Mouse (Mus musculus) gastrocnemius, postnatal 25 days (tissue): ENCODE results near the gene M1ap. TPM values are rescaled to one million over a fixed set of nuclear protein-coding genes. Genes with fewer than 3 reads are reported as not detected.

Experiments used
- DNase-seq: peaks from one replicate; pipeline ENCODE4 v3.0.0; 2022
- total RNA-seq, 2 experiments: library from RNA; stranded (reverse); gene quantifications; 1 replicate in 1 of 2; 2 replicates in 1 of 2; pipeline ENCODE4 v1.2.3; 2021

M1ap gene
- total RNA-seq, 2 experiments from 2014 or later: not detected

DNA sequence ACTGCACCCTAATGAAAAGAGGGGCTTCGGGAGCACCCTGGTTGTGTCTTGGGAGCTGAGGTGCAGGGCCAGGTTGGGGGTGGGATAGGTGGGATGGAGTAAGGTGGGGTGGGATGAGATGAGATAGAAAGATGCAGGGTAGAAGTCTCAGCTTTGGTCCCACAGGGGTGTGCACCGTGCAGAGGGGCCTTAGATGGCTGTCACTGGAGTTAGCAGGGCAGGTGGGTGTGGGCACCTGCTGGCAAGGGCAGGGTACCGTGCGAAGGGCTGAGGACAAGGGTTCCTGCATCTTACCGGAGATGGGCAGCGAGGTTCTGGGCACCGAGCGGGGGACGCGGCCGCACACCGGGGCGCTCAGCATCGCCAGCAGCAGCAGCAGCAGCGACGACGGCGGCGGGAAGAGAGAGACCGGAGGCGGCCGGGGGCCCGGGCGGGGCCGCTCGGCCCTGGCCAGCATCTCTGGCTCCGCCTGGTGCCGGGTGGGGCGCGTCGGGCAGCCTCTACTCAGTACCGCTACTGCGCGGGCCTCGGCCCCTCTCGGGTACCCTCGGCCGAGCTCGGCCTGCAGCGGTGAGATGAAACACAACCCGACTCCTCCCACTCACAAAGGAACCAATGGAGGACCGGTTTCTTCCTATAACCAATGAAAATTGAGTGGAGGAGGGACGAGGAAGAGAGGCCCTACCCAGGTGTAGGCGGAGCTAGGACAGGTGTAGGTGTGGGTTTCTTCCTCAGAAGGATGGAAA lies 7.4 kb upstream of the M1ap start, which contains the start of gene Sema4f:
Sema4f (minus strand) TSS at position 603 of the 746 bp plus-strand sequence.
- no peak for DNase-seq

DNA sequence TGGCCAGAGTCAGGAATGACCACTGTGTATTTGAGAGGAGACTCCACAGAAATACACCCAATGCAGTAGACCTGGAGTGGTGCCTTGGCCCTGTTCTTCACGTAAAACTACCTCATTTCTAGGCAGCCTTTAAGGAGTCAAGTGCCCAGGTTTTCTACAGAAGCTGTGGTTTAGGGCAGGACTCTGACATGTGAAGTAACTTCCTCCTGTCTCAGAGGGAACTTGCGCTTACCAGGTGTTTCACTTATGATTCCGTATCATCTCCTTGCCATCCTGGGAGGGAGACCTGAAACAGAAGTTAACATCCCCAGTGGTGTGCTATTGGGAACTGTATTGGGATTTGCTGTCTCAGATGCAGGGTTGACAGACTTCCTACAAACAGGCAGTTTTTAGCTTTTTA lies 5.9 kb upstream of the M1ap start:
- DNase-seq: no peak

DNA sequence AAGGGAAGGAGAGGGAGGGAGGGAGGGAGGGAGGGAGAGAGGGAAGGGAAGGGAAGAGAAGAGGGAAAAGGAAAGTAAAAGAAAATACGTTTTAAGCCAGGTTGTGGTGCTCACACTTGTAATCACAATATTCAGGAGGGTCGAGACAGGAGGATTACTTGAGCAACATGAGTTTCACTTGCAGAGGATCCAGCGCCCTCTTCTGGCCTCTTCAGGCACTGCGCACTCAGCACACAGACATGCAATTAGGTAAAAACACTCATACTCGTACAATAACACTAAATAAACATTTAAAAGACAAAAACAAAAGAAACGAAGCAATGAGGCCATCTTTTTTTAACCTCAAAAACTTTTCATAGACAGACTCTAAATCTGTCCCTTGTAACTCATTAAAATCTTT lies 952 bp upstream of the M1ap start:
- no peak for DNase-seq

DNA sequence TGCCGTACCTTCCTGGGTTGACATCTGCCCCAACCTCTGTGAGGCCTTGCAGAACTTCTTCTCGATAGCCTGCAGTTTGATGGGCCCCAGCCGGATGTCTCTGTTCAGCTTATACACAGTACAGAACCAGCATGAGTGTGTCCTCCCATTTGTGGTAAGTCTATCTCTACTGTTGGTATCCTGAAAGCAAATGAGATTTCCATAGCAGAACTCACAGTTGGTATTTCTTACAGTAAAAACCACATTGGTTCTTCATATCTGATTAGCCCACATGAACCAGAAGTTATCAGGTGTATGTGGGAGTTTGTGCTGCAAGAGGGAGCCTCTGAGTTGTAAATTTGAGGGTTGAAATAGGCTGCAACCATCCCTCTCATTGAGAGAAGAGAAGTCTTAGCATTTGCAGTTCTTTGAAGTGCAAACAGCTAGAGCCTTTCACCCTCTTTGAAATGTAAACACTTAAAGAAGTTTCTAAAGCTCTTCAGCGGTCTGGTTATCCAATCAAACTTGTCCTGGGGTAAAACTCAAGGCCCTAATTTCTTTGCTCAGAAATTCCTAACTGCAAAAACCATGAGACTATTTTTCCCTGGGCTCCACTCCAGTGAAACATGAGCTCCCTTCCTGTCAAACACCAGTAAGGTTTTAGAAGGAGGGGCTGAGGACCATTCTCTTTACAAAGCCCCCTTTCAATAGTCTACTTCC lies 10.0 kb downstream of the M1ap start:
- DNase-seq: no peak

DNA sequence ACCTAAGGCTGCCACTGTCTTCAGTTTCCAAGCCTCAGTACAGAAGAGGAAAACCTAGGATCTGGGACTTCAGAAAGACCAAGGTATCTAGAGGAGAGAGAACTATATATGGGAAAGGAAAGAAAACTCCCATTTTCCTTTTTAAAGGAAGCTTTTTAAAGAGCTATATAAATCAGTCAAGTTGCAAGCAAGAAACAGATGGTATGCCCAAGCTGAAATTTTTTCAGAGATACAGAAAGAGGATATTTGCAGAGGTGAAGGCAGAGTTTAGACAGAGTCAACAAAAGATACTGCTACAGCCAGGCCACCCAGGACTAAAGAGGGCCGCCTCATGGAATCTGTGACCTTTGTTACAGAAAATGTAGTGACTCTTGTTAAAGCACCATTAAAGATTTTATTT lies 15.0 kb downstream of the M1ap start:
- no peak for DNase-seq

DNA sequence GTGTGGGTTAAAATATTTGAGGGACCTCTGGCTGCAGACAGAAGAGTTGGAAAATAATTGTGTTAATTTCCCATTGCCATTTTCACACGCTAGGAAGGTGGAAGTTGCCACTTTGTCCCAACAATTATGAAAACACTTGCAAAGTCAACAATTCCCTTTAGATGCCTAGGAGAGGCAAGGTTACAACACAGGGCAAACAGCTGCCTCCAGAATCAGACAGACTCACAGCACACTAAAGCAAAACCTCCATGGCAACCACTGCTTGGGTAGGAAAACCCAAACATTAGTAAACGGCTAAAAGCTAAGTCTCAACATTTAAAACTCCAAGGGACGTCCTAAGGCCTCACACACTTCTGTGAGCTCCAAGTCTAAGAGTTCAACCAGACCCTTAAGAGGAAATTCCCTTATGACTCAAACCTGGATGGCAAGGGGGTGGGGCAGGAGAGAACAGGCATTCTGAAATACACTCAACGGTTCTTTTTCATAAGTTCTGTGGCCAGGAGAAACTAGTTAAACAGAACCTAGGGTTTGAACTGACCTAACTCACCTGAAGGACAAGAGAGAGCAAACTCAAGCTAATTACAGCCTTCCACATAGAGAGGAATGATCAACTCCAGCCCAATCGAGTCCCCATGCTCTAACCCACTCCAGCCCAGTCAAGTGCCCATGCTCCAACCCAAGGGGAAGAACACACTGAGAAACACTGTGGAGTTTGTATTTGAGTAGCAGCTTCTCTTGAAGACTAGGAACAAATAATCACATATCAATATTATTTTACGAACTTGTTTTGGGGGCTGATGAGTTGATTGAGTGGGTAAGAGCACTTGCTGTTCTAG lies 22.8 kb downstream of the M1ap start:
- no peak for DNase-seq

DNA sequence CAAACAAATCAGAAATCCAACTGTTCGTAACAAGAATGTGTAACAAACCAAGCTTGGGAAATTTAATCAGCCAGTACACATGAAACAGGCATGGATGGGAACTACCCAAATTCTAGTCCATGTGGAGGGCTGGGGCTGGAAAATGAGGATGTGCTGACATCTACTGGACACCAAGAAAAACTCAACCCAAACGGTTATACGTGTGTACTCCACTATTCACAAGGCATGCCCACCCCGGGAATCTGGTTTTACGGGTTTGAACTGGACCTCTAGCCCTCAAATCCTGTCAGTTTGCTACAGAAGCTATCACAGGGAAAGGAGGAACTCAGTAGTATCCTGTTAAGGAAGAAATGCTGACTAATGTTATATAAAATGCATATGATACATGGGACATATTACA lies 24.3 kb downstream of the M1ap start:
- peak; percentile 13 for DNase-seq

DNA sequence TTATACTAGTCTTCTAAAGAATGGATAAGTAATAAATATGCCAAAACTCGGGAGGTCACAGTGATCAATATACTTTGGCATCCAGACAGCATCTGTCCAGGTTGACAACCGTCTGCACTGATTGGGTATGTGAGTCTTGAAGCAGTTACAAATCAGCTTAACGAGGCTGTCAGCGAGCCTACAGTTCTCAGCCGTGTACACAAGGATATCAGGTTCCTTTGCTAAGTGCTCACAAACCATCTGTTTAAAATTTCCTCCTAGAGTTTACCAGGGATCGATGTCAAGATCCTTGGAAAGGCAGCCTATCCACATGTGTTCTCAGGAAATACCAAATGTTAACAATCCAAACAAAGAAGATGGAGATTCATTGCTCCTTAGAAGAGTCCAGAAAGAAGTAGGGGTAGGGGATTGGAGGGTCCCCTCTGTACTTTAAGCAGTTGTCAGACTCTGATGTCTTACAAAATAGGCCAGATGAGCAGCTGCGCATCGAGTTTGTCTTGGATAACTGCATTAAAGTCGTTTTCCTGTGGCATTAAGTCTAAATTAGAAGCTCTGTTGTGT lies 40.8 kb downstream of the M1ap start:
- no peak for DNase-seq

DNA sequence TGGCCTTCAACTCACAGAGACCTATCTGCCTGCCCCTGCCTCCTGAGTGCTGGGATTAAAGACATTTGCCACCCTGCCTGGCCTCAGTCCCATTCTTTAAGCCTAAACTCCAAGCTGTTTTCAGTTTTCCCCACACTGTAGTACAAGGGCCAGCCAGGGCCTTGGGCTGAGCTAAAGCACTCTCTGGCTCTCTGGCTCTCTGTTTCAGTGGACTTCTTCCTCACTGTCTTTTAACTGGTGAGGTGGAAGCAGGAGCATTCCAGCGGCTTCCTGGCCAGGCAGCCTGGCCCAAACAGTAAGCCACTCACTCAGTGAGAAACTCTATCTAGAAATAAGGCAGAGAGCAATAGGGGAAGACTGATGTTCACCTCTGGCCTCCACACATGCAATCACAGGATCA lies 47.0 kb downstream of the M1ap start:
- no peak for DNase-seq

DNA sequence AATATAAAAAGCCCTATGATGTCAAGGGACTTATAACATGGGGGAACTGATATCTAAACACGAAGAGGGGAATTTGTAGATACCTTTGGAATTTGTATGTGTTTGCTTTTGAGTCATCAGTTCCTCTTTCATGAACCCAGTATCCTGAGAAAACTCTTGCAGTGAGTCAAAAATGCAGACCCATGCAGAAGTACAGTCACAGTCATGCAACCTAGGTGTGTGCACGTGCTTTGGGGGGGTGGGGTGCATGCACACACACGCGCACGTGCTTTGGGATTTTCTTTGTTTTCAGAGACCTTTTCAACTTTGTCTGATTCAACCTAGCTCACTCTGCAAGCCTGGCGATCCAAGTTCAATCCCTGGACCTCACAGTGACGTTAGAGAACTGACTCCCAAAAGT lies 47.7 kb downstream of the M1ap start:
- DNase-seq: no peak

DNA sequence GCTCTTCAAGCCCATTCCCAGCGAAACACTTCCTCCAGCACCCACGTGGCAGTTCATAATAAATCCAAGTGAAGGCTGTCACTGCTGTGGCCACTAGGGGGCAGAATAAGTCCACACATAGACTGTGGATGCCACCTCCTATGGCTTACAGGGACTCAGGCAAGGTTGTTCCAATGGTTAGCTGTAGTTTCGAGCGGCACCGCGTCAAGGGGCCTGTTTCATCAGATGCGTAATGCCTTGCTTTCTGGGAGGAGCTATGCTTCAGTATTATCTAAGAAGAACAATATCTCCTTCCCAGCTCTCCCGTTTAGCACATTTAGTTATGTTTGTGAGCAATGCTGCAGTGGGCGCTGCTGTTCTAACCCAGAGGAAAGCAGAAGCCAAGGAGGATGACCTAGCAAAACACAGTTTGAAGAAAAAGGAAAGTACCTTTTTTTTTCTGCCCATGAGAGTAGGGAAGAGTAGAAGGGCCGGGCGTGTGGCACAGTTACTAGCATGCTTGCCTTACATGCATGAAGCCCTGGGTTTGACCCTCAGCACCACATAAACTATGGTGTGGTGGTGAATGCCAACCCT lies 50.1 kb downstream of the M1ap start:
- DNase-seq: peak; percentile 86

DNA sequence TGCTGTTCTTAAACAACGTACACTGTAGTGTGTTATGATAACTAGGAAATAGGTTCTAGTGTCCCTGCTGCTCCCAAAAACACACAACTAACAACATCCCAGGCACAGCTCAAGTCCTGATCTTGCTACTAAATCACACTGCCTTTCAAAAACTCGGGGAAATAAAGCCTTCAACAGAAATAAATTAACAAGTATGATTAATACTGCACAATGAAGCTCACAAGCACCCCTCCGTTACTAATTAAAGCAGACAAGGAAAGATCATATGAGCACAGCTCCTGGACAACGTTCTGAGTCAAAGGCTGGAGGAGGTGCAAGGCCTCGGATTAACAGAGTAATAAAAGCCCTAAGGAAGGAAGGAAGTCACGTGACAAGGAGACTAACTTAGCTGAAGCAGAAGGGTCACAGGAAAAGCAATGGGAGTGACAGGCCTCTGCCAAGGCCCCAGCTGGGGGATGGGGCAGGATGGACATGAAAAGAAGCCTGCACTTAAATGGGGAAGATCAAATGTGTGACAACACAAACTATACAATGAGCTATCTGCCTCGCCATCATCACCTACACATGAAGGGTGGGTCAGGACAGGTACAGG lies 50.9 kb downstream of the M1ap start:
- peak; percentile 38 for DNase-seq

DNA sequence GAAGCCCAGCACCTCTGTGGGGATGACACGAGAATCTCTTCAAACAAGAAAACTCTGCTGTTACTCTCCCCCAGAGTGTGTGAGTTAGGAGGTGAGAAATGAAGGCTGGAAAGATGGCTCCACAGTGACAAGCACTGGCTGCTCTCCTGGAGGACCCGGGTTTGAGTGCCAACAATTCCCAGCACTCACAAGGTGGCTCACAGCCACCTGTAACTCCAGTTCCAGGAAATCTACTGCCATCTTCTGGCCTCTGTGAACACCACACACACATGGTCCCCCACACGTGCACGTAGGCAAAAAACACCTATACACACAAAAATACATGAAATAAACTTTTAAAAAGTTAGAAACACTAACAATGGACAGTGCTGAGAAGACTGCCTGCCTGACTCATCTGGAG lies 51.6 kb downstream of the M1ap start:
- DNase-seq: no peak

DNA sequence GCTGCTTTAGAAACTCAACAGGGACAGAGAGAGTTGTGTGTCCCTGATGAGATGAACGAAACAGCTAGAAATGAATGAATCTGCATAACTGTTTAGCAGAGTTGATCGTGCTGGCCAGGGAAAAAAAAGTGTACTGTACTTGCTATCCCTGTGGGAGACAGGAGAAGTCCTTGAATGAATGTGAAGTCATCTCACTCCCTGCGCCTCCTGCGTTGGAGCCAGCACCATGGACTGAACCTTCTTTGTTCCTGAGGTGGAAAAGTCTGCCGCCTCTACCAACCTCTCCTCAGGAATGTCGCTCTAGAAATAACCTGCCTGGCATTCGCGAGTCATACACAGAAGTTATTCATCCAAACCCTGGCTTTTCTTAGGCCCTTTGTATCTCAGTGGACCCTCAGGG lies 53.3 kb downstream of the M1ap start:
- no peak for DNase-seq

DNA sequence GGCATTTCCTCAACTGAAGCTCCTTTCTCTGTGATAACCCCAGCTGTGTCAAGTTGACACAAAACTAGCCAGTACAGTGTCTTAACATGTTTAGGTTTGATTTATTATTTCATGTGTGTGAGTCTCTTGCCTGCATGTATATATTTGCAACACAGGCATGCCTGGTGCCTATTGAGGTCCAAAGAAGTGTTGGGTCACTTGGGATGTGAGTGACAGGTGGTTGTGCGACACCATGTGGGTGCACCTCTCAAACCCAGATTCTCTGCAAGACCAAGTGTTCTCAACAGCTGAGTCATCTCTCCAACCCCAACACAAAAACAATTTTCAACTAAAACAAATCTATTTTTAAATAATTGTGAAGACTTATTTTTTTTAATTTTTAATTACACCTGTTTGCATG lies 56.4 kb downstream of the M1ap start:
- DNase-seq: no peak

DNA sequence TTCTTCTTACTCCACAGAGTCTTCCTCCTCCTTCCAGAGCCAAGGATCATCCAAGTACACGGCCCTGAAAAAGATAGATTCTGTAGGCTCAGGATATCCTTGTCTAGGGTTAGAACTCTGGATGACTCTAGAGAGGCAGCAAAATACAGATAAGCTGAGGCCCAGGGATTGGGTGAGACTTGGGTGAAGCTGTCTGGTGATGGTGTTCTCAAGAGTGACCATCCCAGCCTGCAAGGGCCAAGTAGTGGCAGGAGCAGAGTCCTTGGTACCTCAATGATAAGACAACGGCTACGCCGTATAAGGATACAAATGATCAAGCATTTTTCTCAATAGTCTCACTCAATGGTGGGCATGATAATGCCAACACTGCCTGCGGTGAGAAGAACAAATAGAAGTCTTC lies 57.1 kb downstream of the M1ap start:
- DNase-seq: no peak

DNA sequence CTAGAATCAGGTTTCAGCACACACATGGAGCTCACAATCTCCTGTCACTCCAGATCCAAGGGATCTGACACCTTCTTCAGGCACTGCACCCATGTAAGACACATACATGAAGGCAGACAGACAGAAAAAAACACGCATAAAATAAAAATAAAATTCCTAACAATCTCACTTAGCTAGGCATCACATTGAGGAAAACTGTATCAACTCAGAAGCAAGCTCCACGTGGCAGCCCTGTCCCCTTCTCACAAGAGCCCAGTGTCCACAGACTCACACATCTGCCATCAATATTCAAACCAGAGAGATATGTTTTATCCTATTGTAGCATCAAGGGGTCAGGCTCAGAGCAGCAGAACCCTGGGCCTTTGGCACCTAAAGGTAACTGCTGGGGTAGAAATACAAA lies 57.6 kb downstream of the M1ap start:
- no peak for DNase-seq

DNA sequence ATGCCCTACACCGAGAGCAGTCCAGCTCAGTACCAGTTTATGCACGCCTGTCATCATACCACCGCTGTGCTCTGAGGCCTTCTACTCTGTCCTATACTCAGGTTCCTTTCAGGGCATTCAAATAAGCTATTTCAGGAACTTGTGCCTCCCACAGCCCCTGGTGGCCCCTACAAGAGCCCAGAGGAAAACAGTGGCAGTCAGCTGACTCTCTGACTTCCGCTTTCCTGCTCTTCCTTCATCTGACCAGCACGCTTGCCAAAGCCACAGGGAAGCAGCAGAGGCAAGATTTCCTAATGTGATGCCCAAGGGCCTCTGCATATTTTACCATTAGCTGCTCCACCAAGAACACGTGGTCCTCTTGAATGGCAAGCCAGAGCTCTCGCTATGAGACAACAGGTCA lies 58.2 kb downstream of the M1ap start:
- DNase-seq: peak; percentile 48

DNA sequence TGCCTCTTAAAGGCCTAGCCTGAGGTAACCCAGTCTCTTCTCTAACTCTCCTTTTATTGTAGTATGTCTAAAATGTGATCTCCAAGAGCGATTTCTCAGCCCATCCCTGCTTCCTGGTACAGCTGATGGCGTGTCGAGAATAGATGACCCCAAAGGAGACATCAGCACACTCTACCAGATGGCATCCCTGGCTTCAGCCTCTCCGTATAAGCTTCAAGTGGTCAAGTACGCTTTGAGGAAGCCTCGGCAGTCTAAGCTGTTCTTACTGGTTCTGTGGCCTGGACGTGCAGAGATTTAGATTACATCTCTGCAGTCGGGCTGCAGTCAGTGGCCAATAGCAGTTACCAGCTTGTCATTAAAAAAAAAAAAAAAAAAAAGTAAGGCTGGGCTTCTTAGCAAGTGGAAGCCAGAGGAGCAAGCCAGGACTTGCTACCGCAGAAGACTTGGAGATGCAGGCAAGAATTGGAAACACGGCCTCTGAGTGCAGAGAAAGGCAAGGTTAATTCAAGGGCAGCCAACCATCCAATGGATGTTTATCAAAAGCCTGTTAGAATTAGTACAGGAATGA lies 58.8 kb downstream of the M1ap start:
- DNase-seq: no peak

DNA sequence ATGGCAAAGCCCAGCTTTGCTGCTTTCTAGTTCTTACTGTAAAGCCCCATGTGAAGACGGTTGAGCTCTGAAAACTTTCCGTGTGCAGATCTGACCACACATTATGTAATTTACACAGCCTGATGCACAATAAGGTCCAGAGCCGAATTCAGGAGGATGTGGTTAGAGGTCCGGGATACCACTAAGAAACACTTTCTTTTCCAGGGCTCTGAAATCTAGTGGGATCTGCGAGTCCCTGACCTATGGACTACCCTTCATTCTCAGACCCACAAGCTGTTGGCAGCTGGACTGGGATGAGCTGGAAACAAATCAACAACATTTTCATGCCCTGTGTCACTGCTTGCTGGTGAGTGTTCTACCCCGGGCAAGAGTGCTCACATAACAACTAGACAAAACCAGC lies 59.4 kb downstream of the M1ap start:
- DNase-seq: no peak

DNA sequence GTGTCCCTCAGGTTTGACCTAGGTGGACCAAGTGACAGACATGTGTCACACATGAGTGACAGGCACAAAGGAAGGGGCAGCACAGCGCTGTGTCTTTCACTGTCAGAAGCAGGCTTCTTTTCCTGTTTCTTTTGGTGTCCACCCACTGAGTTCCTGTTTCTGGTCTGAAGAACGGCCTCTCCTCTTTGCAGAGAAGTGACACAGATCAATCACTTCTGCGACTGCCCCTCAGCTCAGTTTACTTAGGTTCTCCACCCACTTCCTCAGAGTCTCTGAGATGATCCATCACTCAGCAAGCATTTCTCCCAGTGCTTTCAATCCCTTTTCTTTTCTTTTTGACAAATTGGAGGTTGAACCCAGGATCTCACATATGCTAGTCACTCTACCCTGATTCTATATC lies 62.0 kb downstream of the M1ap start:
- DNase-seq: no peak

DNA sequence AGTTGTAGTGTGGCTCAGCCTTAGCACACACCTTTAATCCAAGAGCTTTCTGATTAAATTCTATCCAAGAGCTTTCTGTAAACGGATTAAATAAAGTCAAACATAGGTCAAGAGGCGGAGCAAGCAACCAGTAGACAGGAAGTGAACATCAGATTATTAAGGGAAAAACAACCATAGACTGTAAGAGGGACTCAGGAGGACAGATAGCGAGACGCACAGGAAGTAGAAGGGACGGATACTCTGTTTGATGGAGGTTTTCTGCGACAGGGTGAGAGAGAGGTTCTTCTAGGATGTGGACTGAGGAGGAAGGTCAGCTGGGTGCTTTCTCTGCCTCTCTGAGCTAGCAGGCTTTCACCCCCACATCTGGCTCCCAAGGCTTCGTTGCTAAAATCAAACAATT lies 63.3 kb downstream of the M1ap start:
- no peak for DNase-seq
